Mouse (Mus musculus) bone marrow, adult 2 months (tissue): ENCODE measurements around the gene Zfp606. TPM values are rescaled to one million over a fixed set of nuclear protein-coding genes. Genes with fewer than 3 reads are reported as not detected.

Source experiments
- H3K27ac ChIP-seq: fragments of 200-500 bp; 2 replicates; pipeline ENCODE4 v1.5.1; 2012; ENCODE audit warnings: low read depth, mild to moderate bottlenecking, control low read depth, inconsistent platforms, low read length; ENCODE audit not compliant: control insufficient read depth, poor library complexity, insufficient read depth
- H3K4me1 ChIP-seq: fragments of 200-500 bp; 2 replicates; pipeline ENCODE4 v1.6.1; 2011; ENCODE audit warnings: low read length; ENCODE audit not compliant: control insufficient read depth, insufficient read depth
- H3K4me3 ChIP-seq: fragments of 200-500 bp; replicated peaks from 2 replicates; pipeline ENCODE3; 2011; ENCODE audit warnings: mild to moderate bottlenecking, low read depth, low read length, control low read depth; ENCODE audit not compliant: control insufficient read depth
- CTCF ChIP-seq: fragments of 200-500 bp; IDR thresholded peaks from 2 replicates; pipeline ENCODE4 v1.5.1; 2011; ENCODE audit warnings: low read length, control low read depth; ENCODE audit not compliant: control insufficient read depth, insufficient read depth
- POLR2A ChIP-seq: fragments of 200-500 bp; IDR thresholded peaks from 2 replicates; pipeline ENCODE4 v1.6.1; 2011; ENCODE audit warnings: low read depth, mild to moderate bottlenecking, control low read depth, low read length, borderline replicate concordance; ENCODE audit not compliant: control insufficient read depth
- WGBS: fragments of 180-500 bp; shearing (Covaris S2); methylation state at CpG from one replicate; pipeline ENCODE4 v1.1.7; 2018; 5-methylcytosine and 5-hydroxymethylcytosine counted together
- polyA plus RNA-seq: library from polyadenylated mRNA; stranded (reverse); fragments of >200 nt; gene quantifications from 2 replicates; pipeline ENCODE4 v1.2.4, GENCODE M21; 2011; ENCODE audit warnings: low replicate concordance; ENCODE audit not compliant: missing spikeins, insufficient read depth, insufficient read length

The Zfp606 gene
- 1.6 and 1.8 TPM in 2 replicates for polyA plus RNA-seq

GRCm38 (mm10) chr7:12478158-12479008, at the start of gene Zfp606:
TSS of gene Zfp606 (plus strand) at chr7:12478293.
- H3K4me3 ChIP-seq, result peak within 1 kb of the TSS; percentile 93
- no peaks in the 10 kb centered on the region; the same call in 1 of the 2 replicates for H3K4me1 ChIP-seq
- TF ChIP-seq CTCF (no peak), POLR2A (peak; percentile 31; the same call in 1 of the 2 replicates)
- H3K27ac ChIP-seq, result peak within 1 kb of the TSS; percentile 42; the same call in 1 of the 2 replicates
- under 1% methylated on average over 48 of the region's 53 CpGs for WGBS

- TF ChIP-seq CTCF, result no peak
- no peak for TF ChIP-seq POLR2A
- H3K4me3 ChIP-seq, result peak overlapping the region; percentile 93
- H3K27ac ChIP-seq, result no peak overlapping the region
- no peaks in the 10 kb centered on the region; the same call in 1 of the 2 replicates for H3K4me1 ChIP-seq
- WGBS, result 1% methylated on average over 8 of the region's 8 CpGs
Observed at GRCm38 (mm10) chr7:12479009-12479346, 885 bp downstream of the Zfp606 start.

- no peaks in the 10 kb centered on the region; the same call in 1 of the 2 replicates for H3K4me1 ChIP-seq
- WGBS, result 71% methylated on average over 4 of the region's 4 CpGs
- no peak for TF ChIP-seq POLR2A
- no peak for TF ChIP-seq CTCF
- H3K4me3 ChIP-seq, result no peak overlapping the region
- H3K27ac ChIP-seq, result no peak overlapping the region
Observed at GRCm38 (mm10) chr7:12479525-12479924, 1.4 kb downstream of the Zfp606 start.

GRCm38 (mm10) chr7:12483771-12484170, 5.7 kb downstream of the Zfp606 start:
- WGBS, result 89% methylated on average over 6 of the region's 6 CpGs
- TF ChIP-seq CTCF (no peak), POLR2A (no peak)
- no peak overlapping the region for H3K27ac ChIP-seq
- H3K4me3 ChIP-seq, result no peak overlapping the region
- H3K4me1 ChIP-seq, result no peaks in the 10 kb centered on the region; the same call in 1 of the 2 replicates

- TF ChIP-seq POLR2A (no peak), CTCF (no peak)
- Histone ChIP-seq H3K27ac (no peak overlapping the region), H3K4me1 (no peaks in the 10 kb centered on the region), H3K4me3 (no peak overlapping the region)
- 79% methylated on average over 1 of the region's 1 CpGs for WGBS
Observed at GRCm38 (mm10) chr7:12485956-12486355, 7.9 kb downstream of the Zfp606 start.

GRCm38 (mm10) chr7:12486691-12487090, 8.6 kb downstream of the Zfp606 start:
- Histone ChIP-seq H3K4me1 (no peaks in the 10 kb centered on the region), H3K27ac (no peak overlapping the region), H3K4me3 (no peak overlapping the region)
- no peak for TF ChIP-seq POLR2A
- no peak for TF ChIP-seq CTCF

GRCm38 (mm10) chr7:12510913-12511312, 32.8 kb downstream of the Zfp606 start:
- TF ChIP-seq POLR2A (no peak), CTCF (no peak)
- WGBS, result 55% methylated on average over 1 of the region's 1 CpGs
- Histone ChIP-seq H3K27ac (no peak overlapping the region), H3K4me1 (no peaks in the 10 kb centered on the region), H3K4me3 (no peak overlapping the region)

- TF ChIP-seq POLR2A, result no peak
- no peak for TF ChIP-seq CTCF
- WGBS, result 56% methylated on average over 2 of the region's 2 CpGs
- Histone ChIP-seq H3K27ac (no peak within 1 kb of the TSS), H3K4me1 (no peaks in the 10 kb centered on the region), H3K4me3 (no peak within 1 kb of the TSS)
Observed at GRCm38 (mm10) chr7:12512217-12512616, 34.1 kb downstream of the Zfp606 start, which contains the start of gene 2900092C05Rik. TSS of gene 2900092C05Rik (plus strand) at chr7:12512517.

Other genes with a start within 250 kb of the Zfp606 start
- gene Vmn1r81, start 210.0 kb upstream of the Zfp606 start, polyA plus RNA-seq, result not detected in 2 replicates
- gene Vmn1r82, start 177.9 kb upstream of the Zfp606 start, polyA plus RNA-seq, result not detected in 2 replicates
- gene Vmn1r83, start 148.8 kb upstream of the Zfp606 start, polyA plus RNA-seq, result not detected in 2 replicates
- not detected in 2 replicates for gene Vmn1r84, start 109.0 kb upstream of the Zfp606 start, polyA plus RNA-seq
- gene Zfp551, start 55.5 kb upstream of the Zfp606 start, polyA plus RNA-seq, result not detected in 2 replicates
- not detected in 2 replicates for gene 2900092C05Rik, start 34.2 kb downstream of the Zfp606 start, polyA plus RNA-seq
- 0.05 and 0.07 TPM in 2 replicates for gene Vmn2r53, start 130.5 kb downstream of the Zfp606 start, polyA plus RNA-seq
- gene Vmn2r54, start 162.0 kb downstream of the Zfp606 start, polyA plus RNA-seq, result not detected in 2 replicates
- gene Vmn2r55, start 206.7 kb downstream of the Zfp606 start, polyA plus RNA-seq, result not detected in 2 replicates